Mouse (Mus musculus) CH12.LX (cell line): Measurements from ENCODE around the gene Ntm. TPM values are rescaled to one million over a fixed set of nuclear protein-coding genes. Genes with fewer than 3 reads are reported as not detected.

ENCODE experiments used
- DNase-seq: peaks from one replicate; pipeline ENCODE4 v3.0.0-alpha.2; 2013; ENCODE audit errors: extremely low read depth
- H3K27ac ChIP-seq: 2 replicates; pipeline ENCODE4 v1.5.1; 2012; ENCODE audit warnings: low read depth, mild to moderate bottlenecking, control low read depth, moderate library complexity; ENCODE audit not compliant: insufficient read depth
- H3K27me3 ChIP-seq: replicated peaks from 2 replicates; pipeline ENCODE3; 2012; ENCODE audit warnings: inconsistent platforms
- H3K36me3 ChIP-seq, 2 experiments: replicated peaks in 1 of 2; 2 replicates each; pipeline versions ENCODE3 to v1.6.1; 2012; ENCODE audit warnings: inconsistent platforms in 1 of 2, low read length in 1 of 2, mild to moderate bottlenecking in 1 of 2, mixed read lengths in 1 of 2, moderate library complexity in 1 of 2; ENCODE audit not compliant: control insufficient read depth in 1 of 2, insufficient read depth in 1 of 2
- H3K4me1 ChIP-seq, 2 experiments: 2 replicates each; pipeline ENCODE4 v1.6.1; 2012; ENCODE audit warnings: inconsistent platforms in 1 of 2, moderate library complexity in 1 of 2; ENCODE audit not compliant: insufficient read depth in 2 of 2, control insufficient read depth in 1 of 2
- H3K4me2 ChIP-seq: 2 replicates; pipeline ENCODE4 v1.6.1; 2012; ENCODE audit warnings: low read depth, mild to moderate bottlenecking, control low read depth; ENCODE audit not compliant: poor library complexity, insufficient read depth, severe bottlenecking
- H3K4me3 ChIP-seq, 3 experiments: fragments of 150-350 bp in 1 of 3; sonication (generic) in 1 of 3; replicated peaks in 1 of 3; 2 replicates each; pipeline versions ENCODE3 to v1.5.1; 2011 to 2012; ENCODE audit warnings: low read depth in 2 of 3, low read length in 2 of 3, mild to moderate bottlenecking in 2 of 3, moderate library complexity in 2 of 3, control low read depth in 1 of 3, improper control_type of control experiment in 1 of 3, inconsistent platforms in 1 of 3, mixed read lengths in 1 of 3; ENCODE audit not compliant: poor library complexity in 1 of 3
- H3K79me2 ChIP-seq: replicated peaks from 2 replicates; pipeline ENCODE4 v1.6.1; 2012; ENCODE audit warnings: mild to moderate bottlenecking, moderate library complexity; ENCODE audit not compliant: control insufficient read depth, poor library complexity, insufficient read depth, severe bottlenecking; ENCODE audit errors: extremely low read depth
- H3K9ac ChIP-seq: 2 replicates; pipeline ENCODE4 v1.6.1; 2012; ENCODE audit warnings: low read depth, mild to moderate bottlenecking, control low read depth, moderate library complexity; ENCODE audit not compliant: insufficient read depth
- H3K9me3 ChIP-seq: replicated peaks from 2 replicates; pipeline ENCODE3; 2012; ENCODE audit warnings: low read length, inconsistent platforms, mixed read lengths
- BHLHE40 ChIP-seq: IDR thresholded peaks from 2 replicates; pipeline ENCODE4 v1.6.1; 2011; ENCODE audit warnings: mild to moderate bottlenecking, low read depth, low read length, improper control_type of control experiment
- CHD1 ChIP-seq: IDR thresholded peaks from 2 replicates; pipeline ENCODE4 v1.6.1; 2012; ENCODE audit warnings: low read depth, low read length, improper control_type of control experiment, inconsistent platforms
- CHD2 ChIP-seq: IDR thresholded peaks from 2 replicates; pipeline ENCODE4 v1.6.1; 2011; ENCODE audit warnings: low read length, improper control_type of control experiment
- E2F4 ChIP-seq: IDR thresholded peaks from 2 replicates; pipeline ENCODE4 v1.6.1; 2011; ENCODE audit warnings: low read depth, low read length, improper control_type of control experiment; ENCODE audit not compliant: insufficient replicate concordance
- EP300 ChIP-seq: IDR thresholded peaks from 2 replicates; pipeline ENCODE4 v1.6.1; 2011; ENCODE audit warnings: low read length, improper control_type of control experiment
- GABPA ChIP-seq: IDR thresholded peaks from 2 replicates; pipeline ENCODE4 v1.6.1; 2012; ENCODE audit warnings: low read depth, low read length, improper control_type of control experiment, inconsistent platforms; ENCODE audit not compliant: insufficient replicate concordance
- KAT2A ChIP-seq: IDR thresholded peaks from 2 replicates; pipeline ENCODE4 v1.6.1; 2012; ENCODE audit warnings: low read length, improper control_type of control experiment, inconsistent platforms; ENCODE audit not compliant: insufficient replicate concordance
- MAFK ChIP-seq: IDR thresholded peaks from 2 replicates; pipeline ENCODE4 v1.6.1; 2011; ENCODE audit warnings: low read length, improper control_type of control experiment; ENCODE audit not compliant: insufficient replicate concordance
- MAX ChIP-seq: IDR thresholded peaks from 2 replicates; pipeline ENCODE4 v1.6.1; 2011; ENCODE audit warnings: low read length, improper control_type of control experiment
- MAZ ChIP-seq: IDR thresholded peaks from 2 replicates; pipeline ENCODE4 v1.6.1; 2012; ENCODE audit warnings: low read depth, mild to moderate bottlenecking, inconsistent platforms, low read length, improper control_type of control experiment, moderate library complexity
- MXI1 ChIP-seq: IDR thresholded peaks from 2 replicates; pipeline ENCODE4 v1.6.1; 2011; ENCODE audit warnings: mild to moderate bottlenecking, low read depth, low read length, improper control_type of control experiment
- NRF1 ChIP-seq: IDR thresholded peaks from 2 replicates; pipeline ENCODE4 v1.6.1; 2014; ENCODE audit warnings: low read depth, mild to moderate bottlenecking, inconsistent platforms, low read length, improper control_type of control experiment, moderate library complexity
- POLR2A ChIP-seq: IDR thresholded peaks from 2 replicates; pipeline ENCODE4 v1.6.1; 2011; ENCODE audit warnings: low read depth, mild to moderate bottlenecking, improper control_type of control experiment, low read length
- POLR2AphosphoS2 ChIP-seq: IDR thresholded peaks from 2 replicates; pipeline ENCODE4 v1.6.1; 2011; ENCODE audit warnings: low read depth, low read length, improper control_type of control experiment
- SIN3A ChIP-seq: IDR thresholded peaks from 2 replicates; pipeline ENCODE4 v1.6.1; 2012; ENCODE audit warnings: low read length, improper control_type of control experiment, inconsistent platforms
- SMC3 ChIP-seq: IDR thresholded peaks from 2 replicates; pipeline ENCODE4 v1.6.1; 2011; ENCODE audit warnings: low read depth, low read length, improper control_type of control experiment
- TBP ChIP-seq: conservative IDR thresholded peaks from 2 replicates; pipeline ENCODE4 v1.6.1; 2011; ENCODE audit warnings: low read depth, low read length, improper control_type of control experiment
- TCF12 ChIP-seq: IDR thresholded peaks from 2 replicates; pipeline ENCODE4 v1.6.1; 2014; ENCODE audit warnings: low read depth, mild to moderate bottlenecking, inconsistent platforms, low read length, improper control_type of control experiment
- UBTF ChIP-seq: IDR thresholded peaks from 2 replicates; pipeline ENCODE4 v1.6.1; 2012; ENCODE audit warnings: low read depth, mild to moderate bottlenecking, inconsistent platforms, low read length, improper control_type of control experiment, moderate library complexity
- ZKSCAN1 ChIP-seq: IDR thresholded peaks from 2 replicates; pipeline ENCODE4 v1.6.1; 2012; ENCODE audit warnings: low read depth, inconsistent platforms, low read length, improper control_type of control experiment, borderline replicate concordance
- ZMIZ1 ChIP-seq: IDR thresholded peaks from 2 replicates; pipeline ENCODE4 v1.6.1; 2012; ENCODE audit warnings: low read depth, mild to moderate bottlenecking, inconsistent platforms, low read length, improper control_type of control experiment
- ZNF384 ChIP-seq: IDR thresholded peaks from 2 replicates; pipeline ENCODE4 v1.6.1; 2012; ENCODE audit warnings: low read depth, low read length, improper control_type of control experiment, inconsistent platforms
- dilution Hi-C: fragments of 300-500 bp; cut with MboI; formaldehyde crosslinking; loops from 2 replicates; pipeline ENCODE4 v1.14.3; 2020; ENCODE audit warnings: low sequenced_read_pairs; ENCODE audit not compliant: extremely low pct_unique_long_range_greater_than_20kb, extremely low pct_ligation_motif_present
- in situ Hi-C: fragments of 300-500 bp; cut with MboI; formaldehyde crosslinking; loops from 3 replicates; pipeline ENCODE4 v1.14.3; 2019; ENCODE audit warnings: low sequenced_read_pairs, low pct_ligation_motif_present, low pct_unique_long_range_greater_than_20kb, mixed read lengths
- polyA plus RNA-seq: library from polyadenylated mRNA; unstranded; fragments of >175 nt; gene quantifications from 2 replicates; pipeline ENCODE4 v1.2.1, GENCODE M21; 2012; ENCODE audit warnings: low read depth; ENCODE audit not compliant: insufficient read length
- total RNA-seq, 2 experiments: library from RNA; depleted of rRNA; stranded (reverse); fragments of 300-350 nt in 1 of 2; fragments of >200 nt in 1 of 2; gene quantifications; 2 replicates each; pipeline ENCODE4 v1.2.3; 2012 to 2014

The Ntm gene
- total and polyA plus RNA-seq, 3 experiments, result not detected

GRCm38 (mm10) chr9:29651856-29652255 lies 311.1 kb downstream of the Ntm start:
- H3K9ac ChIP-seq, result no peak overlapping the region
- no peaks in the 10 kb centered on the region for H3K27me3 ChIP-seq
- dilution Hi-C loops (no loop called here), in situ Hi-C loops (loop anchor here (25.0 kb wide), 1 partner anchor 635 kb away; no protein-coding TSS in a partner anchor)
- no peak overlapping the region for H3K27ac ChIP-seq
- no peak for TF ChIP-seq KAT2A
- TF ChIP-seq ZNF384, result no peak
- TF ChIP-seq E2F4, result no peak
- TF ChIP-seq POLR2A, result no peak
- no peak for TF ChIP-seq MAZ
- TF ChIP-seq ZMIZ1, result no peak
- no peak for TF ChIP-seq GABPA
- no peak for TF ChIP-seq UBTF
- TF ChIP-seq CHD1, result no peak
- TF ChIP-seq POLR2AphosphoS2, result no peak
- no peak for TF ChIP-seq SMC3
- no peak for TF ChIP-seq CHD2
- no peak for TF ChIP-seq NRF1
- TF ChIP-seq BHLHE40, result no peak
- TF ChIP-seq MAX, result no peak
- no peak for TF ChIP-seq EP300
- no peak for TF ChIP-seq TBP
- TF ChIP-seq SIN3A, result no peak
- TF ChIP-seq TCF12, result no peak
- no peak for TF ChIP-seq MXI1
- peaks cover 94% of the 10 kb centered on the region for H3K9me3 ChIP-seq
- H3K4me3 ChIP-seq, result no peak overlapping the region
- H3K4me1 ChIP-seq, result no peaks in the 10 kb centered on the region
- no peaks in the 10 kb centered on the region for H3K36me3 ChIP-seq
- no peak for DNase-seq
- H3K4me2 ChIP-seq, result no peak overlapping the region
- H3K79me2 ChIP-seq, result no peaks in the 10 kb centered on the region

GRCm38 (mm10) chr9:29651226-29651625 lies 311.7 kb downstream of the Ntm start:
- dilution Hi-C loops (no loop called here), in situ Hi-C loops (loop anchor here (25.0 kb wide), 1 partner anchor 636 kb away; no protein-coding TSS in a partner anchor)
- H3K27me3 ChIP-seq, result no peaks in the 10 kb centered on the region
- TF ChIP-seq CHD2 (no peak), POLR2AphosphoS2 (no peak), MAFK (no peak), ZKSCAN1 (no peak), POLR2A (no peak), ZMIZ1 (no peak)
- H3K4me1 ChIP-seq, result no peaks in the 10 kb centered on the region
- no peak overlapping the region for H3K27ac ChIP-seq
- no peak overlapping the region for H3K4me3 ChIP-seq
- peaks cover 93% of the 10 kb centered on the region for H3K9me3 ChIP-seq
- no peak for DNase-seq
- H3K9ac ChIP-seq, result no peak overlapping the region
- H3K79me2 ChIP-seq, result no peaks in the 10 kb centered on the region
- H3K4me2 ChIP-seq, result no peak overlapping the region
- H3K36me3 ChIP-seq, result no peaks in the 10 kb centered on the region
